Mouse (Mus musculus): ENCODE results near the gene Rnd1.
A peak's percentile ranks its signal among the peaks of the same experiment; 100 is the strongest.

Gene Rnd1

DNA sequence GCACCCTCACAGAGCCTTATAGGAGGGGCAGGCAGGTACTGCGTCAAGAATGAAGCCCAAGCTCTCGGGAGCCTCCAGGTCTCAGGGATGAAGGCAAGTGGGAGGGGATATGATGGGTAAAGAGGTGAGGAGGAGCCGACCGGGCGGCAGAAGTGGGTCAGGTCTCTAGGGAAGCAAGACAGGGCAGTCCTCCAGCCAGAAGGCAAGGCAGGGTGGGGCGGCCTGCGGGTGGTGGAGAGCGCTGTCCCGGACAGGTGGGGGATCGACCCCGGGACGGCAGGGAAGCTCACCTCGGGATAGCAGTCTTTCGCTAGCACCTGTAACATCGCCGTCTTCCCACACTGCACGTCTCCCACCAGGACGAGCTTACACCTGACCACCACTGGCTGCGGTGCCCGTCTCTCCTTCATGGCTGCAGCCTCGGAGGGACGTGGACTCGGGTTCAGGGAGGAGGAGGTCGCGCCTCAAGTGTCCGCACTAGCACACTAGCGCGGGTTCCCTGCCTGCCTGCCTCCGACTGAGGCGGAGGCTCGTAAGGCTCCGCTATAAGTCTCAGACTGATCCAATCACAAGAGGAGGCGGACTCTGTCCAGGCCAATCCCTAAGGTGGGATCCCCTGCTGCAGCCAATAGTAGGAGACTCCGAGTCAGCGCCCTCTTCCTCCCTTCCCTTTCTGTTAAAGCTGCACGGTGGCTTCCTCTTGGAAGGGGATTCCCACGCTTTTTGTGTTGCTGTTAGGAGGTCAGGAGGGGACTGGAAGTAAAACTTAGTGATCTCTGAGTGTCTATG, at the start of gene Rnd1:
Rnd1 (minus strand) TSS at position 522 of the 789 bp plus-strand sequence.
- peak; percentile 92 for DNase-seq (ENCODE audit: low read depth, low spot score)

DNA sequence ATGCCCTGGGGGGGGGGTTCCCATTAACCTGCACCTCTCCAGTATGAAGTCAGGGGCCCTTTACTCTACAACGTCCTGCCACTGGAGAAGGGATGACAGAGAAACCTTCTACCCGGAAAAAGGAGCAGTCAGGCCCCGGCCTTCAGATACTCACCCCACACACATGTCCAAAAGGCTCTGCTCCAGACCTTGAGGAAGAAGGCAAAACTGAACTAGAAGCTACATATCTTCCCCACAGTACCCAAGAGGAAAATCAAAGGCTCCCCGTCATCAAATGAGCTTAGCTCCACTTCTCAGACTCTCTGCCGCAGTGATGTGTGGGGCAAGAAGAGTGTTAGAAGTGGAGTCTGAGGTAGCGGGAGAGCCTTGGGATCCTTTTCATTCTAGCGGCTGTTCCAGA, 49.5 kb upstream of the Rnd1 start:
- DNase-seq (ENCODE audit: low read depth, low spot score) = no peak

DNA sequence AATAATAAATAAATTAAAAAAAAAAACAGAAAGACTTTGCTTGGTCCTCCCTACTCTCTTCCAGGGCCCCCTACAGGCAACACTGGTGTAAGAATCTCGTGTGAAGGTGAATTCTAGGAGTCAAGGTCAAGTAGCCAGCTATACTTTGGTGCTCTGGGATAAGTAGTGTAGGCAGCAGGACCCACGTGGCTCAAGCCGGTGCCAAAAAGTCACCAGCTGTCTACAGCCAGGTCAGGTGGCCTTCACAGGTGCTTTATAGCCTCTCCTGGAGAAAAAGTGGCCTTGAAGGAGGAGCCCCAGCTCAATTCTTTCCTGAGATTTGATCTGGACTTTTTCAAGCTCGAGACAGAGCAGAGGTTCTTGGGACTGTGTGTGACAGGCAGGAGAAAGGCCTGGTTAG, 48.8 kb upstream of the Rnd1 start:
- DNase-seq (ENCODE audit: low read depth, low spot score) = no peak

DNA sequence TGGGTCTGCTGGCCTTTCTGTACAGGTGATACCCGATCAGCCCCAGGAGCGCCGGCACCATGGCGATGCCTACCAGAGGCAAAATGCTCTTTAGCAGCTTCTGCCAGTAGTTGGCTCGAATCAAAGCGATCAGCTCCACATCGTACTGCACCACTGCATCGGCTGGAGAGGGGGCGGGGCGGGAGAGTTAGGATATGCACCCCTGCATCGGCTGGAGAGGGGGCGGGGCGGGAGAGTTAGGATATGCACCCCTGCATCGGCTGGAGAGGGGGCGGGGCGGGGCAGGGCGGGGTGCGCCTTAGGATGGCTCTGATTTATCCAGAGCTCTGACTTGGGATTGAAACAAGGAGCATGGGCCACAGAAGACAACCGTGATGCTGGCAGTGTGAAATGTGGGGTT, 47.2 kb upstream of the Rnd1 start:
- no peak for DNase-seq (ENCODE audit: low read depth, low spot score)

DNA sequence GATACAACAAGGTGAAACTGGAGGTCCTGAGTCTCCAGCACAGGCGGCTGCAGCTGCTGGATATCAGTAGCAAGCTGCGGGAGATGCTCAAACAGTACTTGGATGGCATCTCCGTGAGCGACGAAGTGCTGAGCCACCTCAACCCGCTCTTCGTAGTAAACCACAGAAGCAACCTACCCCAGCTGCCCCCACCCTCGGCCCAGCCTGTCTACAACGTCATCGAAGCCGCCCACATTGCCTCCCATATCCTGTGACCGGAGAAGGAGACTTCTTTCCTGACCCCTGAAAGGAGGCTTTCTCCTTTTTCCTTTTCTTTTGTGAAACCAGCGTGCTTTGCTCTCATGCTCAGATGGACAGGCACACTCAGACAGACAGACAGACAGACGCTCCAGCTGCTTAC, 45.6 kb upstream of the Rnd1 start:
- no peak for DNase-seq (ENCODE audit: low read depth, low spot score)

DNA sequence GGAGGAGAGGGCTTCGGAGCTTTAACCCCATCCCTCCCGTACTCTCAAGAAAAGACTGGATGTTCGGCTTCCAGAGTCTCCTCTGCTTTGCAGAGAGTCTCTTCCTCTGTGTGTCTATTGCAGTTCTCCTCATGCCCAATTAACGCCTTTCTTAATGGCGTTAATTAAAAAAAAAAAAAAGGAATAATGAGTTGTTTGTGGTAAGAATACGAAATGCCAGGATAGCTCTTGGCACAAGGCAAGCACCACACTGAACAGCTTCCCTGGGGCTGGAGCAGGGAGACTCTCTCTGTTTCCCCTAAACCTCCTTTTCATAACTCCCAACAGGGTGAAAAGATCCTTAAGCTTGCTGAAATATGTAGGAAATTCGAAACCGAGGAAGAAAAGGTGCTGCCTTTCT, 44.9 kb upstream of the Rnd1 start:
- no peak for DNase-seq (ENCODE audit: low read depth, low spot score)

DNA sequence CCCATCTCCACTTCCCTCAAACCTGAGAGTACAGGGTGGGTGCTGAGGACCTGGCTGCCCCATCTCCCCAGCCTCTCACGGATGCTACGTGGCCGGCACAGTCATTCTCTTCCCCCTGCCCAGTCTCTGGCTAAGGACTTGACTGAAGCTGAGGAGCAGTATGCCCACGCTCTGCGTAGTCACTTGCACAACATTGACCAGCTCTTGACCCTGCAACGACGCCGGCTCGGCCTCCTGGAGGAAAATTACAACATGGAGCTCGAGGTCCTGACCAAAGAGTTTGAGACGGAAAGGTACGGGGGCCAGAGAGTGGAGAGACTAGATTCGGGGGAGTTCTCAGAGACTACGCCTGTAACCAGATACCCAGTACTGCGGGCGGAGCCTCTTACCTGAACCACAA, 40.0 kb upstream of the Rnd1 start:
- DNase-seq (ENCODE audit: low read depth, low spot score) = no peak

DNA sequence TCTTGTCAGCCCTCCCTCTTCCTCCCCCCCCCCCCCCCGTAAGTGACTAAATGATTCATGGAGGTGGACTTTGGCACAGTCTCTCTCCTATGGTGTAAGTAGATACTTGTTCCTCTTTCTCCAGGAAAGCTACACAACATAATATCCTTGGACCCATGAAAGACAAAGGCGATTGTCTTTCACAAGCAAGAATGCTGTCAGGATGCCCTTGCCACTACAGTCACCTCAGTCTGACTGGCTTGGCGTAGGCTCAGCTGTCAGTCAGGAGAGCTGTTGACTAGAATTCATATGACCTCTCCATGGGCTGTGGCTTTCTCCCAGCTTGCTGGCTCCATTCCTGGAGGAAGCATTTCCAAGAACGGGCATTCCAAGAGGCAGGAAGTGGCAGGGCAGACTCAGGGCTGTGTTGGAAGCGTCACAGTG, 37.0 kb upstream of the Rnd1 start:
- no peak for DNase-seq (ENCODE audit: low read depth, low spot score)

DNA sequence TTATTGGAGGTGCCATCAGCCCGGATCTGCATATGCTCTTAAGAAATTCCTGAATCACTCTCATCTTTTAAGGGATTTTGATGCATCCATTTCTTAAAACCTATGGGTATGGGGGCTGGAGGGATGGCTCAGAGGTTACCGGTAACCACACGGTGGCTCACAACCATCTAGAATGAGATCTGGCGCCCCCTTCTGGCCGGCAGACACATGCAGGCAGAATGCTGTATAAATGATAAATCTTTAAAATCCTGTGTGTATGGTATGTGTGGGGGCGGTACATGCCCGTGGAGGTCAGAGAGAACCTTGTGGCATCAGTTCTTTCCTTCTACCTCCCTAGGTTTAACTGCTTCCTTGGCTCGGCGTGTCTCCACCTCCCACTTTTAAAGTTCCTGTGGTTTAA, 33.2 kb upstream of the Rnd1 start:
- no peak for DNase-seq (ENCODE audit: low read depth, low spot score)

DNA sequence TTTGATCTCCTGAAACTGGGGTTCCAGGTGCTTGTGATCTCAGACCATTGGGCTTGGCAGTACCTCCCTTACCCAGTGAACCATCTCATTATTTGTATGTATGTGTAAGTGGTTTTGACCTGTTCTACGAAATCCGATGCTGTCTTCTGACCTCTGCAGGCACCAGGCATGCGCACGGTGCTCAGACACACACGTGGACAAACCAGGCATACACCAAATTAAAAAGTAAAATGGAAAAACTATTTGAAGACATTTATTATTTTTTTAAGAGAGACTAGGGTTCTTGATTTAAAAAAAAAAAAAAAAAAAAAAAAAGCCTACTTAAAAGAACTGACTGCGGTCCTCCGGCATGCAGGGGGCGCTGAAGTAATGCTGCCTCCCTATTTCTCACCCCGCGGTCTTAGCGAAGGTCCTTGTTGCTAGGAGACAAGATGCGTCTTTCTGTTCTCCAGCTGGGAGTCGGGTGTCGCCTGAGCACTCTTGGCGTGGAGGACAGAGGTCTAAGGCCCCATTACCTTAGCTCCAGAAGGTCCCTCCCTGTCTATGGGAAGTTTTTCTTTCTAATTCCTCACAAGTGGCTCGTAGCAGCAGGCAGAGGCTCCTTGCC, 30.6 kb upstream of the Rnd1 start, which contains the start of gene Ccdc65:
Ccdc65 (plus strand) TSS at position 442 of the 607 bp plus-strand sequence.
- peak; percentile 93 for DNase-seq (ENCODE audit: low read depth, low spot score)

DNA sequence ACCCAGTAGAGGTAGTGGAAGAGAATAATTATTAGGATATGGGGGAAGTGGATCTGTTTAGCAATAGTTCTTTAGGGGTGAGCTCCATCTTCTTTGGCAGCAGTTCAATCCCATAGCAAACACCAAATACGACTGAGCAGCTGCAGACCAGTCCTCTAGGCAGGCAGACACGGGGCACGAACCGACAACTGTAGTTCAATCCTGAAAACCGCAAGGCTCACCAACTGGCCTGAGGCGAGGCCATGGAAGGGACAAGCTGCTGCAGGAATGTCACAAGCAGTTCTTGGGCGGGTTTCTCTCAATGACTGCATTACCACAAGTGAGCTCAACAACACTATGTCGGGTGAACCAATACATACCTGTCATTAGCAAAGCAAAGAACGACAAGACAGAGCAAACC, 27.1 kb upstream of the Rnd1 start:
- DNase-seq (ENCODE audit: low read depth, low spot score) = no peak

DNA sequence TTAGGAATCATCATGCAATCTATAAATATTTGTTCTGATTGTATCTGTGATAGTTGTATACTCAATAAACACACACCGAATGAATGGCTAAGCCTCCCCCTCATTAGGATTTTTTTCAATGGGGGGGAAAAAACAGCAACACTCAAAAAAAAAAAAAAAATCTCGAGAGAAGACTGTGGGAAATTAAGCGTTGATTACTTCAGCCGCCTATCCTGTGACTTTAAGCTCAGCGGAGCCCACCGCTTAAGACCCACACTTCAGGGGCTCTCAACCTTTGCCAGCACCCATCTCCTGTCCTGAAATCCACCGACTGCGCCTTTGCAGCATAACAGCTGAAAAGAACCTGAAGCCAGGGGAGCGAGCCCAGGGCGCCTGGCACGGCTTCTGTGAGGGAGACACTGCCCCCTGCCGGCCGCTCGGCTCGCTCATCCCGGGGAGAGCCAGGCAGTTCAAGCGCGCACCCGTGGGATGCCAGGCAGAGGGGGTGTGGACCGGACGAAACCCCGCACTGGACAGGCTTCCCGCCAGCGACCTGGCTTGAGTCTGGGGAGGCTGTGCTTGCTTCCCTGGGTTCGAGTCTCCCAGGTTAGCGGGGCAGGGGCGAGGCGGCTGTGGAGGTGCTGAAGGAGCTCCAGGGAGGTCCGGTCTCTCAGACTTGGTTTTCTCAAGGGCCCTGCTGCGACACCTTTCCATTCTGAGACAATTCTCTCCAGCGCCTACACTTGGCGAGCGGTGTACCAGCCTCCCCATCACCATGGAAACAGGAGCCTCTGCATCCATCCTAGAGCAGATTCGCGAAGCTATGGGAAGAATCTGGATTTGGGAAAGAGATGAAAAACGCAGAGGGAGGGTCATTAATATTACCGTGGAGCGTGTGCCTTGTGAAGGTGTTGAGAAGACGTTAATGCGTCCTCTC, 22.2 kb upstream of the Rnd1 start:
- DNase-seq (ENCODE audit: low read depth, low spot score) = peak; percentile 89

DNA sequence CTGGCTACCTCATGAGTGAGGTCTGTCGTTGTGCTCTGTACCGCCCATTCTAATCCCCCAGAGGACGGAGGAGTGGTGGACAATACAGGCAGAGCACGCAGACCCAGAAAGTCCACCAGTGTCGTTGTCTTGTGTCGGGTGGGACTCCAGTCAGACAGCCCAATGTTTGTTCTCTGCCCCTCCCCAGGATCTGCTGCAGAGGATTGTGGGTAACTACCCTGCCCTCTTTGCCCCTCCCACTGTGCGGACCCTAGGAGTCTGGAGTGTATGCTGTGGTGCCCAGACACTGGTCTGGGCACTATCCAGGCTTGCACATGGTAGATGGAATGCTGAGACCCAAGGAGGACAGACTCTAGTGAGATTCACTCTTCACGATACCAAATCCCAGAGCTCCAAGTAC, 19.0 kb upstream of the Rnd1 start:
- no peak for DNase-seq (ENCODE audit: low read depth, low spot score)

DNA sequence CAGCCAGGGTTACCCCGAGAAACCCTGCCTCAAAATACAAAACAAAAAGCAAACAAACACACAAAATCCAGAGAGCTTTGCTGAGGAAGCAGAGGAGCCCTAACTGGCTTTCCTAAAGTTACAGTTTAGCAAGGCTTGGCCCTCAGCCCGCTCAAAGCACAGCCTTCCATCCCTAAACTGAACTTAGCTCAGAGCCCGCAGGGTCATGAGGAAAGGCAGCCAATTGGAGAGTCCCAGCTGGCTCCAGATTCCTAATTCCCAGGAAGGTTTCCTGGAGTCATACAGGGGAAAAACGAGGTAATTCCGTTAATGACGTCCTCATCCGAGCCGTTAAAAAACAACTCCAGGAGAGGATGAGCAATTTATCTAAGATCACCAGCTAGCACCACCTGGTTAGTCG, 18.5 kb upstream of the Rnd1 start:
- DNase-seq (ENCODE audit: low read depth, low spot score) = no peak

DNA sequence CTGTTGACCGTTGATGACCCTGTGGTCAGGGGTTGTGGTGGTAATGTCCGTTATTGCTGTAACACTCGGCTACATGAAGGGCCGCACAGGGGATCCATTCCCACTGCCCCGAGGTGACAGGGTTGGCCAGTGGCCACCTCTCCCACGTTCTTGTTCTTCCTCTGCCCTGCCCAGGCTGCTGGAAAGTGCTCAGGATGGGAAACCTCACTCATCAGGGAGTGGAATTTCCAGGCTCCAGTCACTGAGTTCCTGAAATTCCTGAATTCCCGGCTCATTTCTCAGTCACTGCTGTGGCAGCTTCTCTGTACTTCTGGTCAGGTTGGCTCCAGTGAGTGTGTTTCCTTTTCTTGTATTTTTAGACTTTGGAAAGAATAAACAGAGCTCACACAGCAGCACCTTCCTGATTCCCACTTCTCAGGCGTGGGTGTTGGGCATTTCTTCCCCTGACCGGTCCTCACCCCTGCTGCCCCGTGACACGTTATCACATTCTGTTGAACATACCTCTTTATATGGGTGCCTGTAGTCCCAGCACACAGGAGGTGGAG, 15.0 kb upstream of the Rnd1 start:
- DNase-seq (ENCODE audit: low read depth, low spot score) = no peak

DNA sequence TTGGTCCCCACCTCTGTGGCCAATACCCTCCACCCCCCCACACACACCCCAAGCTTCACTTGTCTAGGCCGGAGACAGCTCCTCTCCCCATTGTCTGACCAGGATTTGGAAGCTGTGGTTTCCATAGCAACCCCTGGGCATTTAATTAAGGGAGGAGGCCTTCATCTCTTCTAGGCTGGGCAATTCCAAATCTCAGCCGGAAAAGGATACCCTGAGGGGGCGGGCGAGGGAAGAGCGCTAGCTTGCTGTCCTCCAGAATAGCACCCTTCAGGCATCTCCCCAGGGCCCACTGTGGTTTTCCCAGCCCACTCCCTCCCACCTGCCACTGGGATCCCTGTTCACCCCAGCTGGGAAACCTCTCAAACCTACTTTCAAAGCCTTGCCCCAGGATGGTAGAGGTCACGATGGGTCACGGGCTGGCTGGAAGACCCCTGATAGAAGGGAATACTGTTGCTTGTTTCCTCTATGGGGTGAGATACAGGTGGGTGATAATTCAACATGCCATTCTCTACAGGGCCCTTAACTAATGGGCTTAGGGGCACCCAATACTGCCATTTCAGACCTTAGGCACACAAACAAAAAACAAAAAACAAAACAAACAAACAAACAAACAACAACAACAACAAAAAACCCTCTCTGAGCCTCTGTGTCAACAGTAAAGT, 14.4 kb upstream of the Rnd1 start:
- peak; percentile 65 for DNase-seq (ENCODE audit: low read depth, low spot score)

DNA sequence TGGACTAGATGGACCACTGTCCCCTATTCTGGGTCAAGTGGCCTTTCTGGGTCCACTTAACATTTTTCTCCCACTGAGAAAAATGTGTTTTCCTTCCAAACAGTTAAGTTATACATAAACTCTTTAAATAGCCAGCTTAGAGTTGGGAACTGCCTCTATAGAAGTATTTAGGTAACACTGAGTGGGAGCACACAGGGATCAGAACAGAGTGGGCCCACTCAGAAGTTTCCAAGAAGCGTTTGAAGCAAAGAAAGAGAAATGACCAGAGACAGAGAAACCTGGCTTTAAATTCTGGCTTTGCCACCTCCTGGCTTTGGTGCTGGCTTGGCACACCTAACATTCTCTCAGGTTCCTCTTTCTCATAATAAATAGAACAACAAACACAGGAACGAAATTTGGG, 12.4 kb upstream of the Rnd1 start:
- DNase-seq (ENCODE audit: low read depth, low spot score) = no peak

DNA sequence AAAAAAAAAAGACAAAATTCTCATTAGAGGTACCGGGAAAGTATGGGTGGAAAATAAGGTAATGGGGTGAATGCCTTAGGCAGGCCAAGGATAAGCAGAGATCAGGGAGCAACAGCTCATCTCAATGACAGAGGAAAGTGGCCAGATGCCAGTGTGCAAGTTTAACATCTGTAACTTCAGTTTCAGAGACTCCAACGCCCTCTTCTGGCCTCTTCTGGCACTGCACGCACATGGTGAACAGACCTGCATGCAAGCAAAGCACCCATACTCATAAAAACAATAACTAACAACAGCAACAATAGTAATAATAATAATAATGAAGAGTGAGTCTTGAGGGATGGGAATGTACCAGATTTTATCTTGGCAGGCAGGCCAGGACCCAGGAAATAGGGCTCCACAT, 8.7 kb upstream of the Rnd1 start:
- no peak for DNase-seq (ENCODE audit: low read depth, low spot score)

DNA sequence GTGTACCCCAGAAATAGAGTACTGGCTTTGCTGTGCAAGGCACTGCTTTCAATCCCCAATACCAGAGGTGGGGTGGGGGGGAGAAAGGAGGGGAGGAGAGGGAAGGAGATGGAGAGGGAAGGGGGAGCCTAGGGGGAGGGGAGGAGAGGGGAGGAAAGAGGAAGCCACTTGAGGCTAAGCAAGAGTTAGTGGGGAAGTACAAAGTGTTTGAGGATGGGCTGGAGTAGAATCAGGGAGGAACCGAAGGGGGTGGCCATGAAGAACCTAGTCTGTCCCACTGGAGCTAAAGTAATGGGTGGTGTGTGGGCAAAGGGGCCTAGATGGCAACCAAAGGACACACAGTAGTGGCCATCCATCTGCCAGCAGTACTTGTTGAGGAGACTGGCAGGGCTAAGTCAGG, 6.5 kb upstream of the Rnd1 start:
- DNase-seq (ENCODE audit: low read depth, low spot score) = no peak

DNA sequence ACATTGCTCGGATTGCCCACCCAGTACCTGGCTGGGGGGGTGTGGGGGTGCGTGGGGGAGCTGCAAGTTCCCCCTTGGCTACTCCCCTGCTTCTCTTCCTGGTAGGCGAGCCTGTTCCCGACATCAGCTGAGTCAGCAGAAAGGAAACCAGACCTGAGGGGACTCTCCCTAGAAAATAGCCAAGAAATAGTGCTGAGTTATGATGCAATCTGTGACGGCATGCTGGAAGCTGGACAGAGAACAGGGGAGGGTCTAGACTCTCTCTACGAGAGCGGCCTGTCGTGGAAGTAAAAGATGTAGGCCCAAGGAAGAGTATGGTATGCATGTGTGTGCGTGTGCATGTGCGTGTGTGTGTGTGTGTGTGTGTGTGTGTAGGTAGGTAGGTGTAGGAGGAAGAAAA, 5.9 kb upstream of the Rnd1 start:
- no peak for DNase-seq (ENCODE audit: low read depth, low spot score)

DNA sequence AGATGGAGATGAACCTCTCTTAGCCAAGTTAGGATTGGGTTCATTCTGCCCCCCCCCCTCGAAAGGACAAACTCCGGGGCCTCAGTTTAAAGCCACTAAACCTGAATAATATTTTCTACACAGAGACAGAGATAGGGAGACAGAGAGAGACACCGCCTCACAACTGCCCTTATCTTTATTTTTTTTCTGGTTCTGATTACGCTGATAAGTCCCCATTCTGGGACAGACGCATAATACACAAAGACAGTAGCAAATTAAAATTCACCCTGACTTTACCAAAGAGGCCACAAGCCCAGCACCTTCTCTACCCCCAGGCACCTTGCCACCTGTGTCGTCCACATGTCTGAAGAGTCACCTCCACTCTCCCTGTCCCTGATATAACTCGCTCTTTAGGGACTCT, 4.4 kb upstream of the Rnd1 start:
- no peak for DNase-seq (ENCODE audit: low read depth, low spot score)

DNA sequence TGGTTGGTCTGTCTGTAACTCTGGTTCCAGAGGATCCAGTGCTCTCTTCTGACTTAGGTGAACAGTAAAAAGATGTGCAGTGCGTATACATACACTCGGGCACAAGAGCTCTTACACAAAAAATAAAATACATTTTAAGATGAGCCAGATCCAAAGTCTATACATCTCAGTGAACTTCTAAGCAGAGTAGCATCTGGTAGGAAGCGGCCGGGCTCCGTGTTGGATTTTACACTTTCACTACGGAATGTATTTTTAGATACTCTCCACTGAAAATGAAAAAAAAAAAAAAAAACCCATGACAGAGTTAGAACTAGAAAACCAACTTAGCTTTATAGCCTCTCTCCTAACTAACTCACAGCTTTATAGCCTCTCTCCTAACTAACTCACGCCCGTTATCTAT, 3.4 kb upstream of the Rnd1 start:
- no peak for DNase-seq (ENCODE audit: low read depth, low spot score)

Data from telencephalon, adult 2 months (tissue).